Mouse (Mus musculus): ENCODE results near the gene 1810010H24Rik.

GRCm38 (mm10) chr11:107016893-107017292 is 8.6 kb upstream of the 1810010H24Rik start:
- no peak for TF ChIP-seq MAX (IDR thresholded peaks at IDR 0.05; ENCODE audit: low read length)
- TF ChIP-seq ELF1 (IDR thresholded peaks at IDR 0.05; ENCODE audit: low read depth, low read length): no peak
- no peak for TF ChIP-seq POLR2A (IDR thresholded peaks at IDR 0.05; ENCODE audit: control insufficient read depth in 1 of 2, insufficient read depth in 1 of 2, low read depth in 1 of 2, low read length in 2 of 2, poor library complexity in 1 of 2)
- TF ChIP-seq E2F4 (IDR thresholded peaks at IDR 0.05; ENCODE audit: borderline replicate concordance, low read depth, low read length): no peak
- TF ChIP-seq BHLHE40 (IDR thresholded peaks at IDR 0.05; ENCODE audit: borderline replicate concordance, low read depth, low read length): no peak

All from MEL (cell line).